Mouse (Mus musculus): ENCODE data around the gene Astn2.

- TF ChIP-seq CTCF (IDR thresholded peaks at IDR 0.05; ENCODE audit: low read depth, low read length) (no peak), POLR2A (IDR thresholded peaks at IDR 0.05; ENCODE audit: extremely low read depth, insufficient read depth, low read length) (no peak)
Measured at GRCm38 (mm10) chr4:66057161-66057560, 347.2 kb downstream of the Astn2 start.

All from liver, adult 2 months (tissue).